Mouse (Mus musculus): ENCODE results near the gene Prr5.
A peak's percentile ranks its signal among the peaks of the same experiment; 100 is the strongest.

The Prr5 gene

GRCm38 (mm10) chr15:84668938-84669747, at the start of gene Prr5:
Gene Prr5 (plus strand): TSS chr15:84669620.
- no peak for DNase-seq (ENCODE audit: low spot score)

GRCm38 (mm10) chr15:84620028-84620427, 49.4 kb upstream of the Prr5 start:
- DNase-seq (ENCODE audit: low spot score): no peak

GRCm38 (mm10) chr15:84621722-84622428, 47.5 kb upstream of the Prr5 start:
- DNase-seq (ENCODE audit: low spot score): no peak

- DNase-seq (ENCODE audit: low spot score): no peak
Observed at GRCm38 (mm10) chr15:84624870-84625269, 44.5 kb upstream of the Prr5 start.

- no peak for DNase-seq (ENCODE audit: low spot score)
Observed at GRCm38 (mm10) chr15:84625712-84626414, 43.6 kb upstream of the Prr5 start.

- DNase-seq (ENCODE audit: low spot score): no peak
Observed at GRCm38 (mm10) chr15:84627308-84627707, 42.1 kb upstream of the Prr5 start.

GRCm38 (mm10) chr15:84629680-84630079, 39.7 kb upstream of the Prr5 start:
- DNase-seq (ENCODE audit: low spot score): no peak

- peak; percentile 60 for DNase-seq (ENCODE audit: low spot score)
Observed at GRCm38 (mm10) chr15:84631560-84631959, 37.9 kb upstream of the Prr5 start.

- no peak for DNase-seq (ENCODE audit: low spot score)
Observed at GRCm38 (mm10) chr15:84634361-84634760, 35.1 kb upstream of the Prr5 start.

GRCm38 (mm10) chr15:84638405-84638804, 31.0 kb upstream of the Prr5 start:
- DNase-seq (ENCODE audit: low spot score): no peak

- no peak for DNase-seq (ENCODE audit: low spot score)
Observed at GRCm38 (mm10) chr15:84639072-84639450, 30.4 kb upstream of the Prr5 start.

- no peak for DNase-seq (ENCODE audit: low spot score)
Observed at GRCm38 (mm10) chr15:84639451-84640136, 29.8 kb upstream of the Prr5 start.

- no peak for DNase-seq (ENCODE audit: low spot score)
Observed at GRCm38 (mm10) chr15:84640722-84641121, 28.7 kb upstream of the Prr5 start.

- no peak for DNase-seq (ENCODE audit: low spot score)
Observed at GRCm38 (mm10) chr15:84641127-84641526, 28.3 kb upstream of the Prr5 start.

GRCm38 (mm10) chr15:84641948-84642347, 27.5 kb upstream of the Prr5 start:
- no peak for DNase-seq (ENCODE audit: low spot score)

GRCm38 (mm10) chr15:84643178-84643577, 26.2 kb upstream of the Prr5 start:
- DNase-seq (ENCODE audit: low spot score): no peak

GRCm38 (mm10) chr15:84651481-84651880, 17.9 kb upstream of the Prr5 start:
- DNase-seq (ENCODE audit: low spot score): no peak

- DNase-seq (ENCODE audit: low spot score): no peak
Observed at GRCm38 (mm10) chr15:84653151-84653550, 16.3 kb upstream of the Prr5 start.

GRCm38 (mm10) chr15:84653979-84654966, 15.1 kb upstream of the Prr5 start:
- no peak for DNase-seq (ENCODE audit: low spot score)

GRCm38 (mm10) chr15:84654975-84655374, 14.4 kb upstream of the Prr5 start:
- DNase-seq (ENCODE audit: low spot score): no peak

GRCm38 (mm10) chr15:84656689-84657088, 12.7 kb upstream of the Prr5 start:
- DNase-seq (ENCODE audit: low spot score): no peak

Data from spleen, adult 12 weeks (tissue).